Mouse (Mus musculus): ENCODE measurements around the gene Olfr937. TPM values are rescaled to one million over a fixed set of nuclear protein-coding genes. Genes with fewer than 3 reads are reported as not detected.

Olfr937 gene
- not detected in 2 replicates for polyA plus RNA-seq (2011; ENCODE audit: insufficient read length, low read depth, missing spikeins)

DNA sequence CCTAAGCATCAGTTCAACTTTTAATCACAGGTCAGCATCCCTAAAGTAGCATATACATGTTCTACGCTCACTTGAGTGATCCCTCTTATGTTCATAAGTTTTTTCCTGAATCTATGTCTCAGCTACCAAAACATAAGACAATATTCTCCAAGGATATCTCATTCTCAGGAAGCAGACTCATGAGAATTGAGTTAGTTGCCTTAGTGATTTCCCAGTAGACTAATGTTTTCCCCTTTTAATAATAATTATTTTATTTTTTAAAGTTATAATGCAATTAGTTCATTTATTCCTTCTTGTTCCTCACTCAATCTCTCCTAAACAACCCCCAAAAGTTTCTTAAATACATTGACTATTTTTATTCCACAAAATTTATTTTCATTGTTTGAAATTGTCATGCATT lies at the start of gene Olfr937:
Olfr937 (minus strand) TSS at position 101 of the 400 bp plus-strand sequence.
- H3K4me3 ChIP-seq (ENCODE audit: insufficient read depth, low read length), result no peak within 1 kb of the TSS
- no peak within 1 kb of the TSS for H3K27ac ChIP-seq (ENCODE audit: insufficient read depth, low read length)
- TF ChIP-seq POLR2A (IDR thresholded peaks at IDR 0.05; ENCODE audit: low read depth, low read length) (no peak), CTCF (IDR thresholded peaks at IDR 0.05; ENCODE audit: borderline replicate concordance, insufficient read depth, low read length) (no peak)
- H3K4me1 ChIP-seq (ENCODE audit: control insufficient read depth, insufficient read depth, low read length), result no peaks in the 10 kb centered on the region

GRCm38 (mm10) chr9:39078787-39079186 lies 14.0 kb upstream of the Olfr937 start, which contains the start of gene Olfr938:
Gene Olfr938, minus strand, starts transcription at chr9:39078887.
- Histone ChIP-seq H3K4me3 (ENCODE audit: insufficient read depth, low read length) (no peak within 1 kb of the TSS), H3K27ac (ENCODE audit: insufficient read depth, low read length) (no peak within 1 kb of the TSS), H3K4me1 (ENCODE audit: control insufficient read depth, insufficient read depth, low read length) (no peaks in the 10 kb centered on the region)
- TF ChIP-seq CTCF (IDR thresholded peaks at IDR 0.05; ENCODE audit: borderline replicate concordance, insufficient read depth, low read length) (no peak), POLR2A (IDR thresholded peaks at IDR 0.05; ENCODE audit: low read depth, low read length) (no peak)

GRCm38 (mm10) chr9:39023277-39023676 lies 41.5 kb downstream of the Olfr937 start, which contains the start of gene Olfr146:
Gene Olfr146, minus strand, starts transcription at chr9:39023377.
- Histone ChIP-seq H3K27ac (ENCODE audit: insufficient read depth, low read length) (no peak within 1 kb of the TSS), H3K4me1 (ENCODE audit: control insufficient read depth, insufficient read depth, low read length) (no peaks in the 10 kb centered on the region), H3K4me3 (ENCODE audit: insufficient read depth, low read length) (no peak within 1 kb of the TSS)
- TF ChIP-seq POLR2A (IDR thresholded peaks at IDR 0.05; ENCODE audit: low read depth, low read length) (no peak), CTCF (IDR thresholded peaks at IDR 0.05; ENCODE audit: borderline replicate concordance, insufficient read depth, low read length) (no peak)

Other genes starting within 250 kb of the Olfr937 start
- gene Olfr923, start 238.4 kb downstream of the Olfr937 start, polyA plus RNA-seq (2011; ENCODE audit: insufficient read length, low read depth, missing spikeins), result not detected in 2 replicates
- not detected in 2 replicates for gene Olfr924, start 220.5 kb downstream of the Olfr937 start, polyA plus RNA-seq (2011; ENCODE audit: insufficient read length, low read depth, missing spikeins)
- not detected in 2 replicates for gene Olfr26, start 209.9 kb downstream of the Olfr937 start, polyA plus RNA-seq (2011; ENCODE audit: insufficient read length, low read depth, missing spikeins)
- gene Olfr926, start 187.8 kb downstream of the Olfr937 start, polyA plus RNA-seq (2011; ENCODE audit: insufficient read length, low read depth, missing spikeins), result not detected in 2 replicates
- not detected in 2 replicates for gene Olfr930, start 135.1 kb downstream of the Olfr937 start, polyA plus RNA-seq (2011; ENCODE audit: insufficient read length, low read depth, missing spikeins)
- not detected in 2 replicates for gene Olfr933, start 92.6 kb downstream of the Olfr937 start, polyA plus RNA-seq (2011; ENCODE audit: insufficient read length, low read depth, missing spikeins)
- gene Olfr934, start 76.6 kb downstream of the Olfr937 start, polyA plus RNA-seq (2011; ENCODE audit: insufficient read length, low read depth, missing spikeins), result not detected in 2 replicates
- gene Olfr935, start 65.3 kb downstream of the Olfr937 start, polyA plus RNA-seq (2011; ENCODE audit: insufficient read length, low read depth, missing spikeins), result not detected in 2 replicates
- not detected in 2 replicates for gene Olfr146, start 41.6 kb downstream of the Olfr937 start, polyA plus RNA-seq (2011; ENCODE audit: insufficient read length, low read depth, missing spikeins)
- not detected in 2 replicates for gene Olfr938, start 13.9 kb upstream of the Olfr937 start, polyA plus RNA-seq (2011; ENCODE audit: insufficient read length, low read depth, missing spikeins)
- gene Olfr27, start 63.2 kb upstream of the Olfr937 start, polyA plus RNA-seq (2011; ENCODE audit: insufficient read length, low read depth, missing spikeins), result not detected in 2 replicates
- not detected in 2 replicates for gene Olfr943, start 101.4 kb upstream of the Olfr937 start, polyA plus RNA-seq (2011; ENCODE audit: insufficient read length, low read depth, missing spikeins)
- not detected in 2 replicates for gene Olfr944, start 137.0 kb upstream of the Olfr937 start, polyA plus RNA-seq (2011; ENCODE audit: insufficient read length, low read depth, missing spikeins)
- gene Olfr1537, start 185.0 kb upstream of the Olfr937 start, polyA plus RNA-seq (2011; ENCODE audit: insufficient read length, low read depth, missing spikeins), result not detected in 2 replicates
- not detected in 2 replicates for gene Olfr945, start 211.9 kb upstream of the Olfr937 start, polyA plus RNA-seq (2011; ENCODE audit: insufficient read length, low read depth, missing spikeins)